Mouse (Mus musculus) ES-Bruce4 (cell line): Measurements from ENCODE around the gene Cog3.

Experiments used
- CTCF ChIP-seq: IDR thresholded peaks from one replicate; pipeline ENCODE4 v1.8.1; 2011; ENCODE audit warnings: low read depth, low read length
- EP300 ChIP-seq: IDR thresholded peaks from 2 replicates; pipeline ENCODE4 v1.6.1; 2011; ENCODE audit warnings: low read depth, low read length; ENCODE audit not compliant: insufficient read depth

GRCm38 (mm10) chr14:75753991-75754817, at the start of gene Cog3:
- TF ChIP-seq CTCF (peak; percentile 1), EP300 (no peak)
